Comparison of ENCODE assay signal across 10 mouse cellular contexts in genomic region chr19:38602811-38603210, GRCm38 (mm10).
A peak's percentile ranks its signal among the peaks of the same experiment; 100 is the strongest.
DNase-seq lines count a peak whose midpoint lies in the region; ATAC-seq and TF ChIP-seq lines count a peak whose summit lies in the region.
"Had no signal": no experiment of that assay in that cellular context is flagged by ENCODE, and none has a peak within 500 bp of the region (broad histone marks: within the 10 kb centered on the region; RNA-seq: fewer than 3 reads in every experiment).

No protein-coding gene starts in this region.

- H3K36me3 ChIP-seq in kidney, adult 2 months (ENCODE audit: control insufficient read depth, insufficient read depth, low read length): no peaks in the 10 kb centered on the region
- no peaks in the 10 kb centered on the region for H3K36me3 ChIP-seq in kidney, embryonic 14.5 days (ENCODE audit: control insufficient read depth, insufficient read depth, low read length)
- no peaks in the 10 kb centered on the region for H3K36me3 ChIP-seq in forebrain, postnatal 0 days (ENCODE audit: insufficient read depth)
- no peaks in the 10 kb centered on the region for H3K36me3 ChIP-seq in lung, embryonic 16.5 days (ENCODE audit: control insufficient read depth, insufficient read depth, low read length)

- H3K4me2 ChIP-seq in kidney, embryonic 14.5 days (replicated peaks; ENCODE audit: low read depth, low read length): no peak overlapping the region
- no peak overlapping the region; the same call in 1 of the 2 replicates for H3K4me2 ChIP-seq in forebrain, postnatal 0 days (ENCODE audit: low read depth)
- no peak overlapping the region for H3K4me2 ChIP-seq in lung, embryonic 16.5 days (ENCODE audit: low read depth, low read length)

- 61% methylated on average over 9 of the region's 9 CpGs for WGBS in kidney, adult 2 months
- 79% methylated on average over 9 of the region's 9 CpGs for WGBS in kidney, embryonic 14.5 days
- WGBS in forebrain, postnatal 0 days: 38% methylated on average over 9 of the region's 9 CpGs
- WGBS in lung, embryonic 16.5 days: 59% methylated on average over 9 of the region's 9 CpGs

- no peaks in the 10 kb centered on the region for H3K9me3 ChIP-seq in kidney, embryonic 14.5 days (ENCODE audit: control insufficient read depth, low read length)
- no peaks in the 10 kb centered on the region for H3K9me3 ChIP-seq in forebrain, postnatal 0 days (ENCODE audit: low read length)
- no peaks in the 10 kb centered on the region for H3K9me3 ChIP-seq in lung, embryonic 16.5 days (ENCODE audit: control insufficient read depth, low read length)

- no peak overlapping the region for H3K9ac ChIP-seq in kidney, embryonic 14.5 days (ENCODE audit: low read depth, low read length)
- H3K9ac ChIP-seq in forebrain, postnatal 0 days: no peak overlapping the region
- H3K9ac ChIP-seq in lung, embryonic 16.5 days (ENCODE audit: low read length): no peak overlapping the region

- no peak overlapping the region; the same call in 1 of the 2 replicates for H3K27ac ChIP-seq in kidney, adult 2 months (ENCODE audit: insufficient read depth, low read depth, low read length)
- H3K27ac ChIP-seq in kidney, embryonic 14.5 days (ENCODE audit: low read depth, low read length): no peak overlapping the region
- peak overlapping the region; percentile 22; the same call in 1 of the 2 replicates for H3K27ac ChIP-seq in forebrain, postnatal 0 days (ENCODE audit: low read depth, low read length)
- H3K27ac ChIP-seq in lung, embryonic 16.5 days (ENCODE audit: low read length): no peak overlapping the region

- peak; percentile 42 for DNase-seq in kidney, adult 2 months
- peak; percentile 34 for DNase-seq in brain, embryonic 14.5 days (ENCODE audit: low read depth)
- peak; percentile 53 for DNase-seq in forebrain, postnatal 0 days
- DNase-seq in right cerebral cortex, adult 18-20 months: no peak
- DNase-seq in T-cell, adult 2 months (ENCODE audit: low spot score): no peak
- DNase-seq: layer of hippocampus, adult 9-11 months; thymus, adult 2 months had no signal

- ATAC-seq in kidney, embryonic 14.5 days (ENCODE audit: low FRiP score, low TSS enrichment): no peak
- ATAC-seq in forebrain, postnatal 0 days: peak; percentile 85
- peak; percentile 71 for ATAC-seq in lung, embryonic 16.5 days (ENCODE audit: low read depth)

- H3K4me1 ChIP-seq in kidney, adult 2 months (ENCODE audit: control insufficient read depth, insufficient read depth, low read length): no peaks in the 10 kb centered on the region
- no peaks in the 10 kb centered on the region for H3K4me1 ChIP-seq in kidney, embryonic 14.5 days (ENCODE audit: control insufficient read depth, insufficient read depth, low read length)
- 0 out of 2 replicates have a peak, but pooled peaks cover 5% of the 10 kb centered on the region for H3K4me1 ChIP-seq in forebrain, postnatal 0 days (ENCODE audit: insufficient read depth)
- H3K4me1 ChIP-seq in lung, embryonic 16.5 days (replicated peaks; ENCODE audit: control insufficient read depth, insufficient read depth, low read length): peaks cover 6% of the 10 kb centered on the region; the same call in 1 of the 2 replicates

- no peak for TF ChIP-seq POLR2A in kidney, adult 2 months (IDR thresholded peaks at IDR 0.05; ENCODE audit: low read depth, low read length)
- no peak for TF ChIP-seq POLR2A in brain, embryonic 14.5 days (IDR thresholded peaks at IDR 0.05; ENCODE audit: borderline replicate concordance, extremely low read depth, insufficient read depth, insufficient read length, poor library complexity, severe bottlenecking)

- no peaks in the 10 kb centered on the region for H3K27me3 ChIP-seq in kidney, adult 2 months (replicated peaks; ENCODE audit: control insufficient read depth, insufficient read depth, low read length)
- H3K27me3 ChIP-seq in kidney, embryonic 14.5 days (ENCODE audit: control insufficient read depth, insufficient read depth, low read length): no peaks in the 10 kb centered on the region
- no peaks in the 10 kb centered on the region for H3K27me3 ChIP-seq in forebrain, postnatal 0 days (ENCODE audit: insufficient read depth, low read length)
- H3K27me3 ChIP-seq in lung, embryonic 16.5 days (ENCODE audit: control insufficient read depth, insufficient read depth, low read depth, low read length): no peaks in the 10 kb centered on the region

- TF ChIP-seq CTCF in kidney, adult 2 months (conservative IDR thresholded peaks at IDR 0.05; ENCODE audit: insufficient read depth, insufficient read length, low read depth, low read length): peak; percentile 41
- TF ChIP-seq CTCF in brain, embryonic 14.5 days (IDR thresholded peaks at IDR 0.05; ENCODE audit: borderline replicate concordance, extremely low read depth, insufficient read depth, insufficient read length): no peak
- no peak for TF ChIP-seq CTCF in forebrain, postnatal 0 days (IDR thresholded peaks at IDR 0.05; ENCODE audit: low read depth)

- H3K4me3 ChIP-seq in kidney, adult 2 months (ENCODE audit: insufficient read depth, low read depth, low read length): no peak overlapping the region
- no peak overlapping the region for H3K4me3 ChIP-seq in kidney, embryonic 14.5 days (ENCODE audit: low read length)
- H3K4me3 ChIP-seq in forebrain, postnatal 0 days (ENCODE audit: low read depth, low read length): no peak overlapping the region
- no peak overlapping the region for H3K4me3 ChIP-seq in lung, embryonic 16.5 days (ENCODE audit: low read length)
- H3K4me3 ChIP-seq: erythroblast, embryonic 14.5 days had no signal

Comparison
In these comparisons a context has a peak if more than half of its experiments do, and no peak if none do; other contexts are left out.
1. DNase-seq: peak in kidney, adult 2 months (single experiment), brain, embryonic 14.5 days (single experiment) and forebrain, postnatal 0 days (single experiment); none in right cerebral cortex, adult 18-20 months (single experiment) and T-cell, adult 2 months (single experiment).